Mouse (Mus musculus): ENCODE results near the gene Pskh1. TPM values are rescaled to one million over a fixed set of nuclear protein-coding genes. Genes with fewer than 3 reads are reported as not detected.
A peak's percentile ranks its signal among the peaks of the same experiment; 100 is the strongest.

The Pskh1 gene
- total RNA-seq, 2 experiments from 2014 or later, result 44.3 to 48.7 TPM

- no peak for DNase-seq (ENCODE audit: low spot score in 2 of 2)
These were observed 50.9 kb downstream of the Pskh1 start for GRCm38 (mm10) chr8:105951057-105951659.

- DNase-seq (ENCODE audit: low spot score in 2 of 2), result no peak
These were observed 56.3 kb downstream of the Pskh1 start for GRCm38 (mm10) chr8:105956556-105956955.

- no peak for DNase-seq (ENCODE audit: low spot score in 2 of 2)
These were observed 57.6 kb downstream of the Pskh1 start for GRCm38 (mm10) chr8:105957813-105958212.

- no peak for DNase-seq (ENCODE audit: low spot score in 2 of 2)
These were observed 59.1 kb downstream of the Pskh1 start for GRCm38 (mm10) chr8:105959350-105959749.

- no peak for DNase-seq (ENCODE audit: low spot score in 2 of 2)
These were observed 60.9 kb downstream of the Pskh1 start for GRCm38 (mm10) chr8:105961101-105961500.

- DNase-seq (ENCODE audit: low spot score in 2 of 2), result no peak
These were observed 61.3 kb downstream of the Pskh1 start for GRCm38 (mm10) chr8:105961536-105961935.

- DNase-seq (ENCODE audit: low spot score in 2 of 2), result no peak
These were observed 64.4 kb downstream of the Pskh1 start for GRCm38 (mm10) chr8:105964506-105965265.

GRCm38 (mm10) chr8:105965266-105965904 lies 65.1 kb downstream of the Pskh1 start:
- DNase-seq (ENCODE audit: low spot score in 2 of 2), result no peak

GRCm38 (mm10) chr8:105965905-105966341 lies 65.7 kb downstream of the Pskh1 start, which contains the start of gene Slc12a4:
Gene Slc12a4 (minus strand): TSS chr8:105966097.
- peak; percentile 66 to 75 for DNase-seq (ENCODE audit: low spot score in 2 of 2)

- DNase-seq (ENCODE audit: low spot score in 2 of 2), result no peak
These were observed 66.6 kb downstream of the Pskh1 start for GRCm38 (mm10) chr8:105966692-105967311.

- DNase-seq (ENCODE audit: low spot score in 2 of 2), result no peak
These were observed 69.1 kb downstream of the Pskh1 start for GRCm38 (mm10) chr8:105969367-105969766.

- no peak for DNase-seq (ENCODE audit: low spot score in 2 of 2)
These were observed 70.9 kb downstream of the Pskh1 start for GRCm38 (mm10) chr8:105971019-105971720.

GRCm38 (mm10) chr8:105975363-105975762 lies 75.1 kb downstream of the Pskh1 start:
- DNase-seq (ENCODE audit: low spot score in 2 of 2), result no peak

- DNase-seq (ENCODE audit: low spot score in 2 of 2), result no peak
These were observed 79.1 kb downstream of the Pskh1 start, which contains the start of gene Dpep3 for GRCm38 (mm10) chr8:105979325-105979724. Gene Dpep3 (minus strand): TSS chr8:105979429.

- no peak for DNase-seq (ENCODE audit: low spot score in 2 of 2)
These were observed 80.9 kb downstream of the Pskh1 start for GRCm38 (mm10) chr8:105981146-105981545.

Small RNA genes within 50 kb of the gene (microRNA-seq; reads per million reads assigned to microRNA genes)
- gene Mir7074, result not detected

Other genes with a start within 250 kb of the Pskh1 start
- 1 to 10 TPM; 4.5 to 4.9 TPM for gene Carmil2, start 214.2 kb upstream of the Pskh1 start, total RNA-seq (2021)
- gene Acd, start 199.3 kb upstream of the Pskh1 start, total RNA-seq (2021), result 10 to 100 TPM; 32.2 to 36.0 TPM
- 10 to 100 TPM; 10.8 TPM for gene Pard6a, start 199.3 kb upstream of the Pskh1 start, total RNA-seq (2021)
- not detected for gene 4933405L10Rik, start 192.8 kb upstream of the Pskh1 start, total RNA-seq (2021)
- 10 to 100 TPM in 1 of 2 experiments, 1 to 10 TPM in 1; 9.8 to 11.7 TPM for gene Enkd1, start 192.2 kb upstream of the Pskh1 start, total RNA-seq (2021)
- 10 to 100 TPM in 1 of 2 experiments, 1 to 10 TPM in 1; 8.3 to 11.6 TPM for gene Gfod2, start 141.8 kb upstream of the Pskh1 start, total RNA-seq (2021)
- gene Ranbp10, start 73.1 kb upstream of the Pskh1 start, total RNA-seq (2021), result 10 to 100 TPM; 36.5 to 37.6 TPM
- gene Tsnaxip1, start 72.7 kb upstream of the Pskh1 start, total RNA-seq (2021), result not detected
- gene Cenpt, start 47.2 kb upstream of the Pskh1 start, total RNA-seq (2021), result 10 to 100 TPM; 15.9 to 21.7 TPM
- gene Thap11, start 45.3 kb upstream of the Pskh1 start, total RNA-seq (2021), result 10 to 100 TPM; 40.0 to 42.2 TPM
- gene Nutf2, start 39.9 kb upstream of the Pskh1 start, total RNA-seq (2021), result 10 to 100 TPM; 53.1 to 57.4 TPM
- 10 to 100 TPM; 50.3 to 51.3 TPM for gene Edc4, start 19.6 kb upstream of the Pskh1 start, total RNA-seq (2021)
- gene Nrn1l, start 6.9 kb upstream of the Pskh1 start, total RNA-seq (2021), result under 1 TPM in 1 of 2 experiments, not detected in 1; 0.90 TPM
- gene Ctrl, start 33.4 kb downstream of the Pskh1 start, total RNA-seq (2021), result 10 to 100 TPM in 1 of 2 experiments, not detected in 1; 98.9 TPM
- 10 to 100 TPM; 76.8 to 84.8 TPM for gene Psmb10, start 38.0 kb downstream of the Pskh1 start, total RNA-seq (2021)
- gene Lcat, start 42.9 kb downstream of the Pskh1 start, total RNA-seq (2021), result 10 to 100 TPM in 1 of 2 experiments, 1 to 10 TPM in 1; 2.1 to 33.5 TPM
- gene Slc12a4, start 65.7 kb downstream of the Pskh1 start, total RNA-seq (2021), result 10 to 100 TPM; 30.9 to 40.2 TPM
- not detected for gene Dpep3, start 79.0 kb downstream of the Pskh1 start, total RNA-seq (2021)
- gene Dus2, start 90.9 kb downstream of the Pskh1 start, total RNA-seq (2021), result 10 to 100 TPM; 15.0 to 15.3 TPM
- gene Dpep2nb, start 105.5 kb downstream of the Pskh1 start, total RNA-seq (2021), result not detected
- gene Ddx28, start 111.4 kb downstream of the Pskh1 start, total RNA-seq (2021), result 10 to 100 TPM; 15.4 to 16.2 TPM
- 10 to 100 TPM; 52.0 to 52.7 TPM for gene Nfatc3, start 158.4 kb downstream of the Pskh1 start, total RNA-seq (2021)
- 1 to 10 TPM; 7.2 to 8.8 TPM for gene Esrp2, start 236.5 kb downstream of the Pskh1 start, total RNA-seq (2021)
- gene Pla2g15, start 250.0 kb downstream of the Pskh1 start, total RNA-seq (2021), result 10 to 100 TPM; 17.3 to 17.6 TPM

Data from adrenal gland, postnatal 4 days (tissue).